Mouse (Mus musculus) stomach, embryonic 16.5 days (tissue): ENCODE results near the gene Crcp. TPM values are rescaled to one million over a fixed set of nuclear protein-coding genes. Genes with fewer than 3 reads are reported as not detected.
A peak's percentile ranks its signal among the peaks of the same experiment; 100 is the strongest.

Experiments used
- ATAC-seq: fragments of 200-750 bp; cut with Nextera tagmentation; 2 replicates; pipeline ENCODE4 v1.8.0; 2017; ENCODE audit warnings: moderate number of reproducible peaks, moderate TSS enrichment; ENCODE audit not compliant: insufficient read depth, low FRiP score
- H3K27ac ChIP-seq: fragments of 300-500 bp; sonication (generic); 2 replicates; pipeline ENCODE4 v1.5.1; 2014; ENCODE audit warnings: low read length
- H3K27me3 ChIP-seq: fragments of 300-500 bp; sonication (generic); 2 replicates; pipeline ENCODE4 v1.6.1; 2014; ENCODE audit warnings: low read length, control low read depth, mixed read lengths; ENCODE audit not compliant: control insufficient read depth, insufficient read depth
- H3K36me3 ChIP-seq: fragments of 300-500 bp; sonication (generic); 2 replicates; pipeline ENCODE4 v1.6.1; 2014; ENCODE audit warnings: low read length; ENCODE audit not compliant: control insufficient read depth, insufficient read depth
- H3K4me1 ChIP-seq: fragments of 300-500 bp; sonication (generic); 2 replicates; pipeline ENCODE4 v1.6.1; 2014; ENCODE audit warnings: low read length, control low read depth, mixed read lengths; ENCODE audit not compliant: control insufficient read depth, insufficient read depth
- H3K4me2 ChIP-seq: fragments of 300-500 bp; sonication (generic); 2 replicates; pipeline ENCODE4 v1.6.1; 2014; ENCODE audit warnings: low read depth, low read length, mixed read lengths
- H3K4me3 ChIP-seq: fragments of 300-500 bp; sonication (generic); replicated peaks from 2 replicates; pipeline ENCODE4 v1.5.1; 2014; ENCODE audit warnings: mild to moderate bottlenecking, low read length
- H3K9ac ChIP-seq: fragments of 300-500 bp; sonication (generic); 2 replicates; pipeline ENCODE4 v1.6.1; 2014; ENCODE audit warnings: low read length
- H3K9me3 ChIP-seq: fragments of 300-500 bp; sonication (generic); replicated peaks from 2 replicates; pipeline ENCODE4 v1.6.1; 2016; ENCODE audit warnings: low read length, control low read depth; ENCODE audit not compliant: control insufficient read depth
- WGBS: fragments of 180-500 bp; shearing (Covaris S2); extraction: QIAGEN DNeasy Blood & Tissue Kit; methylation state at CpG from one replicate; pipeline ENCODE4 v1.1.7; 2014; 5-methylcytosine and 5-hydroxymethylcytosine counted together
- polyA plus RNA-seq: library from polyadenylated mRNA; unstranded; fragments of >200 nt; fragmentation: Nextera tagmentation; extraction: Ambion mirVana; gene quantifications from 2 replicates; pipeline ENCODE4 v1.2.1, GENCODE M21; 2015

Gene Crcp
- polyA plus RNA-seq, 1 experiment from 2014 or later, result 32.1 TPM

- H3K9me3 ChIP-seq, result no peaks in the 10 kb centered on the region
- H3K36me3 ChIP-seq, result no peaks in the 10 kb centered on the region
- peak overlapping the region; percentile 72 for H3K27ac ChIP-seq
- peak; percentile 84 for ATAC-seq
- no peaks in the 10 kb centered on the region for H3K4me1 ChIP-seq
- no peak overlapping the region for H3K4me2 ChIP-seq
- WGBS, result 56% methylated on average over 15 of the region's 15 CpGs
- H3K4me3 ChIP-seq, result no peak overlapping the region
- no peak overlapping the region for H3K9ac ChIP-seq
- H3K27me3 ChIP-seq, result no peaks in the 10 kb centered on the region
Observed at GRCm38 (mm10) chr5:130048786-130049520, 19.9 kb downstream of the Crcp start.

DNA sequence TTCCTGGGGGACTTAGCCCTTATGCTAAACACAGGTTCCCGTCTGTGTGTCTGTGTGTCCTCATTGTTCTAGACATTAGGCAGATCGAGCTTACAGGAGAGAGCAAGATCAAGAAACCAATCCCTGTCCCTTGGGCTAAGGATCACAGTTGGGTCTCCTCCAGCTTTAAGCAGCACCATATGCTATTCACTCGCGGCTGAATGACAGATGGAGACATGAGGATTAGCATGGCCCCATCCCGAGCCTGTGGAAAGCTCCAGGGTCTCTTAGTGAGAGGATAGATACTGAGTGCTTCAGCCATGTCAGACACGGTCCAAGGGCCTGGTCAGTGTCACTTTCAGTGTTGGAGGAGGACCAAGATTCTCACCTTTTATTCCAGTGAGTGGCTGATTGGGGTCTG lies 21.3 kb downstream of the Crcp start:
- H3K36me3 ChIP-seq, result no peaks in the 10 kb centered on the region
- H3K4me2 ChIP-seq, result no peak overlapping the region
- no peak overlapping the region for H3K27ac ChIP-seq
- no peaks in the 10 kb centered on the region for H3K9me3 ChIP-seq
- no peaks in the 10 kb centered on the region for H3K4me1 ChIP-seq
- no peak overlapping the region for H3K4me3 ChIP-seq
- ATAC-seq, result no peak
- H3K27me3 ChIP-seq, result no peaks in the 10 kb centered on the region
- WGBS, result 56% methylated on average over 6 of the region's 6 CpGs
- no peak overlapping the region for H3K9ac ChIP-seq

- no peaks in the 10 kb centered on the region for H3K27me3 ChIP-seq
- no peak overlapping the region for H3K9ac ChIP-seq
- H3K4me2 ChIP-seq, result no peak overlapping the region
- H3K27ac ChIP-seq, result no peak overlapping the region
- ATAC-seq, result no peak
- H3K4me1 ChIP-seq, result no peaks in the 10 kb centered on the region
- 83% methylated on average over 15 of the region's 15 CpGs for WGBS
- H3K9me3 ChIP-seq, result no peaks in the 10 kb centered on the region
- H3K36me3 ChIP-seq, result no peaks in the 10 kb centered on the region
- no peak overlapping the region for H3K4me3 ChIP-seq
Observed at GRCm38 (mm10) chr5:130051073-130051860, 22.2 kb downstream of the Crcp start.

GRCm38 (mm10) chr5:130052510-130052909 lies 23.4 kb downstream of the Crcp start:
- no peaks in the 10 kb centered on the region for H3K9me3 ChIP-seq
- H3K4me2 ChIP-seq, result no peak overlapping the region
- H3K9ac ChIP-seq, result no peak overlapping the region
- H3K36me3 ChIP-seq, result no peaks in the 10 kb centered on the region
- no peak overlapping the region for H3K4me3 ChIP-seq
- H3K27me3 ChIP-seq, result no peaks in the 10 kb centered on the region
- H3K27ac ChIP-seq, result no peak overlapping the region
- no peak for ATAC-seq
- 63% methylated on average over 5 of the region's 5 CpGs for WGBS
- no peaks in the 10 kb centered on the region for H3K4me1 ChIP-seq

GRCm38 (mm10) chr5:130052955-130053354 lies 23.9 kb downstream of the Crcp start:
- Histone ChIP-seq H3K27me3 (no peaks in the 10 kb centered on the region), H3K4me2 (no peak overlapping the region), H3K4me1 (no peaks in the 10 kb centered on the region), H3K4me3 (no peak overlapping the region), H3K36me3 (no peaks in the 10 kb centered on the region), H3K9ac (no peak overlapping the region), H3K27ac (no peak overlapping the region), H3K9me3 (no peaks in the 10 kb centered on the region)
- 87% methylated on average over 6 of the region's 6 CpGs for WGBS
- ATAC-seq, result no peak

DNA sequence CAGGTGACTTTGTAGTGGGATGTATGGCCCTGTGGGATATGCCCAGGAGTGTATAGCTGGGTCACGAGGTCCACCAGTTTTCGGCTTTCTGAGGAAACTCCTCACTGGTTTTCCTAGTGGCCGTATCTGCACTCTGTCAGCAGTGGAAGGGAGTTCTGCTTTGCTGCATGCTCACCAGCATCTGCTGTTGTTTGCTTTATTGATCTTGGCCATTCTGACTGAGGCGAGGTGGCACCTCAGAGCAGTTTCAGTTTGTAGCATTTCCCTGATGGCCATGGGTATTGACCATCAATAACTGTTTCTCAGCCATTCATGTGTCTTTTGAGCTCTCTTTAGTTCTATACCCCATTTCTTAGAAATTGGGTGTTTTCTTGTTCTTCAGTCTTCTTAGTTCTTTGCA lies 26.6 kb downstream of the Crcp start:
- ATAC-seq, result no peak
- H3K27me3 ChIP-seq, result no peaks in the 10 kb centered on the region
- H3K27ac ChIP-seq, result no peak overlapping the region
- no peaks in the 10 kb centered on the region for H3K9me3 ChIP-seq
- H3K9ac ChIP-seq, result no peak overlapping the region
- 78% methylated on average over 4 of the region's 4 CpGs for WGBS
- no peak overlapping the region for H3K4me3 ChIP-seq
- no peaks in the 10 kb centered on the region for H3K36me3 ChIP-seq
- no peak overlapping the region for H3K4me2 ChIP-seq
- H3K4me1 ChIP-seq, result no peaks in the 10 kb centered on the region

- Histone ChIP-seq H3K4me1 (no peaks in the 10 kb centered on the region), H3K4me3 (no peak overlapping the region), H3K36me3 (no peaks in the 10 kb centered on the region), H3K27ac (no peak overlapping the region), H3K27me3 (no peaks in the 10 kb centered on the region), H3K9me3 (no peaks in the 10 kb centered on the region), H3K9ac (no peak overlapping the region), H3K4me2 (no peak overlapping the region)
- 83% methylated on average over 2 of the region's 2 CpGs for WGBS
- ATAC-seq, result no peak
Observed at GRCm38 (mm10) chr5:130056303-130056702, 27.2 kb downstream of the Crcp start.

- H3K27ac ChIP-seq, result peak overlapping the region; percentile 73
- H3K4me1 ChIP-seq, result peaks cover 7% of the 10 kb centered on the region
- H3K36me3 ChIP-seq, result no peaks in the 10 kb centered on the region
- no peaks in the 10 kb centered on the region for H3K27me3 ChIP-seq
- no peak overlapping the region for H3K4me2 ChIP-seq
- ATAC-seq, result peak; percentile 39; the same call in 1 of the 2 replicates
- peak overlapping the region; percentile 48; the same call in 1 of the 2 replicates for H3K9ac ChIP-seq
- no peaks in the 10 kb centered on the region for H3K9me3 ChIP-seq
- 65% methylated on average over 12 of the region's 12 CpGs for WGBS
- H3K4me3 ChIP-seq, result no peak overlapping the region
Observed at GRCm38 (mm10) chr5:130059413-130060328, 30.6 kb downstream of the Crcp start.
